Mouse (Mus musculus) stomach, embryonic 14.5 days (tissue): ENCODE measurements around the gene Ly6g6c. TPM values are rescaled to one million over a fixed set of nuclear protein-coding genes. Genes with fewer than 3 reads are reported as not detected.

Experiments used
- ATAC-seq: fragments of 200-750 bp; cut with Nextera tagmentation; 2 replicates; pipeline ENCODE4 v1.8.0; 2017; ENCODE audit warnings: low read depth, moderate TSS enrichment; ENCODE audit not compliant: insufficient number of reproducible peaks, insufficient read depth, low FRiP score
- H3K27ac ChIP-seq: fragments of 300-500 bp; sonication (generic); 2 replicates; pipeline ENCODE4 v1.5.1; 2014; ENCODE audit warnings: mild to moderate bottlenecking, low read length, moderate library complexity, mixed read lengths
- H3K27me3 ChIP-seq: fragments of 300-500 bp; sonication (generic); 2 replicates; pipeline ENCODE4 v1.6.1; 2014; ENCODE audit warnings: low read length, control low read depth, mixed read lengths; ENCODE audit not compliant: control insufficient read depth, insufficient read depth
- H3K36me3 ChIP-seq: fragments of 300-500 bp; sonication (generic); 2 replicates; pipeline ENCODE4 v1.6.1; 2014; ENCODE audit warnings: mild to moderate bottlenecking, control low read depth, low read length, moderate library complexity, mixed read lengths; ENCODE audit not compliant: control insufficient read depth, insufficient read depth
- H3K4me1 ChIP-seq: fragments of 300-500 bp; sonication (generic); 2 replicates; pipeline ENCODE4 v1.6.1; 2014; ENCODE audit warnings: low read length, control low read depth, mixed read lengths; ENCODE audit not compliant: control insufficient read depth, insufficient read depth
- H3K4me2 ChIP-seq: fragments of 300-500 bp; sonication (generic); replicated peaks from 2 replicates; pipeline ENCODE4 v1.6.1; 2014; ENCODE audit warnings: low read depth, low read length, control low read depth
- H3K4me3 ChIP-seq: fragments of 300-500 bp; sonication (generic); 2 replicates; pipeline ENCODE4 v1.5.1; 2014; ENCODE audit warnings: low read depth, low read length, control low read depth
- H3K9ac ChIP-seq: fragments of 300-500 bp; sonication (generic); replicated peaks from 2 replicates; pipeline ENCODE4 v1.6.1; 2014; ENCODE audit warnings: low read depth, mild to moderate bottlenecking, control low read depth, low read length, moderate library complexity, mixed read lengths
- H3K9me3 ChIP-seq: fragments of 300-500 bp; sonication (generic); 2 replicates; pipeline ENCODE4 v1.6.1; 2016; ENCODE audit warnings: low read depth, low read length, control low read depth; ENCODE audit not compliant: control insufficient read depth
- WGBS: fragments of 180-500 bp; shearing (Covaris S2); extraction: QIAGEN DNeasy Blood & Tissue Kit; methylation state at CpG from one replicate; pipeline ENCODE4 v1.1.7; 2014; 5-methylcytosine and 5-hydroxymethylcytosine counted together
- polyA plus RNA-seq: library from polyadenylated mRNA; unstranded; fragments of >200 nt; fragmentation: Nextera tagmentation; extraction: Ambion mirVana; gene quantifications from 2 replicates; pipeline ENCODE4 v1.2.1, GENCODE M21; 2014

The Ly6g6c gene
- polyA plus RNA-seq, 1 experiment from 2014 or later = 0.30 TPM

- H3K4me1 ChIP-seq = no peaks in the 10 kb centered on the region
- no peaks in the 10 kb centered on the region for H3K9me3 ChIP-seq
- no peak overlapping the region for H3K9ac ChIP-seq
- H3K36me3 ChIP-seq = no peaks in the 10 kb centered on the region
- no peak overlapping the region for H3K4me3 ChIP-seq
- no peak overlapping the region for H3K27ac ChIP-seq
- ATAC-seq = no peak
- 77% methylated on average over 11 of the region's 11 CpGs for WGBS
- no peak overlapping the region for H3K4me2 ChIP-seq
- H3K27me3 ChIP-seq = no peaks in the 10 kb centered on the region
These were observed 25.9 kb upstream of the Ly6g6c start for GRCm38 (mm10) chr17:35039121-35039873.

GRCm38 (mm10) chr17:35043794-35044193, 21.4 kb upstream of the Ly6g6c start:
- WGBS = 73% methylated on average over 4 of the region's 4 CpGs
- H3K9ac ChIP-seq = no peak overlapping the region
- H3K36me3 ChIP-seq = no peaks in the 10 kb centered on the region
- H3K9me3 ChIP-seq = no peaks in the 10 kb centered on the region
- H3K27me3 ChIP-seq = no peaks in the 10 kb centered on the region
- H3K4me2 ChIP-seq = no peak overlapping the region
- peaks cover 26% of the 10 kb centered on the region for H3K4me1 ChIP-seq
- H3K27ac ChIP-seq = peak overlapping the region; percentile 67; the same call in 1 of the 2 replicates
- no peak for ATAC-seq
- H3K4me3 ChIP-seq = no peak overlapping the region

GRCm38 (mm10) chr17:35044904-35045806, 20.0 kb upstream of the Ly6g6c start:
- H3K9ac ChIP-seq = no peak overlapping the region
- no peaks in the 10 kb centered on the region for H3K36me3 ChIP-seq
- ATAC-seq = no peak
- H3K4me1 ChIP-seq = peaks cover 35% of the 10 kb centered on the region
- 78% methylated on average over 7 of the region's 7 CpGs for WGBS
- peak overlapping the region; percentile 98 for H3K4me2 ChIP-seq
- no peaks in the 10 kb centered on the region for H3K27me3 ChIP-seq
- H3K9me3 ChIP-seq = no peaks in the 10 kb centered on the region
- peak overlapping the region; percentile 61 for H3K4me3 ChIP-seq
- H3K27ac ChIP-seq = no peak overlapping the region; the same call in 1 of the 2 replicates

GRCm38 (mm10) chr17:35045807-35046680, 19.1 kb upstream of the Ly6g6c start:
- Histone ChIP-seq H3K4me3 (peak overlapping the region; percentile 61), H3K27ac (peak overlapping the region; percentile 100), H3K4me2 (peak overlapping the region; percentile 98), H3K9ac (peak overlapping the region; percentile 92), H3K4me1 (peaks cover 35% of the 10 kb centered on the region), H3K27me3 (no peaks in the 10 kb centered on the region), H3K36me3 (no peaks in the 10 kb centered on the region), H3K9me3 (no peaks in the 10 kb centered on the region)
- ATAC-seq = no peak
- 4% methylated on average over 43 of the region's 48 CpGs for WGBS

GRCm38 (mm10) chr17:35046681-35047455, 18.3 kb upstream of the Ly6g6c start, which contains the start of gene Msh5:
Gene Msh5, minus strand, starts transcription at chr17:35046745.
- Histone ChIP-seq H3K27me3 (no peaks in the 10 kb centered on the region), H3K9me3 (no peaks in the 10 kb centered on the region), H3K4me1 (peaks cover 36% of the 10 kb centered on the region), H3K36me3 (no peaks in the 10 kb centered on the region), H3K27ac (peak within 1 kb of the TSS; percentile 100), H3K9ac (peak within 1 kb of the TSS; percentile 92), H3K4me3 (peak within 1 kb of the TSS; percentile 61), H3K4me2 (peak within 1 kb of the TSS; percentile 98)
- peak; percentile 91 for ATAC-seq
- WGBS = 2% methylated on average over 33 of the region's 33 CpGs

- 38% methylated on average over 1 of the region's 1 CpGs for WGBS
These were observed 17.5 kb upstream of the Ly6g6c start for GRCm38 (mm10) chr17:35047688-35048087.

GRCm38 (mm10) chr17:35048149-35048931, 16.8 kb upstream of the Ly6g6c start:
- H3K27me3 ChIP-seq = no peaks in the 10 kb centered on the region
- no peak overlapping the region for H3K9ac ChIP-seq
- peak overlapping the region; percentile 28 for H3K4me2 ChIP-seq
- H3K27ac ChIP-seq = peak overlapping the region; percentile 100
- H3K9me3 ChIP-seq = no peaks in the 10 kb centered on the region
- H3K4me3 ChIP-seq = no peak overlapping the region
- H3K4me1 ChIP-seq = peaks cover 46% of the 10 kb centered on the region
- WGBS = 27% methylated on average over 11 of the region's 11 CpGs
- peaks cover 12% of the 10 kb centered on the region for H3K36me3 ChIP-seq
- ATAC-seq = no peak

More at GRCm38 (mm10) chr17:35047688-35048087, 17.5 kb upstream of the Ly6g6c start:
- H3K4me2 ChIP-seq = peak overlapping the region; percentile 28
- H3K4me1 ChIP-seq = peaks cover 42% of the 10 kb centered on the region
- H3K27me3 ChIP-seq = no peaks in the 10 kb centered on the region
- H3K4me3 ChIP-seq = no peak overlapping the region
- ATAC-seq = no peak
- H3K27ac ChIP-seq = peak overlapping the region; percentile 100
- H3K36me3 ChIP-seq = peaks cover 6% of the 10 kb centered on the region
- no peak overlapping the region for H3K9ac ChIP-seq
- H3K9me3 ChIP-seq = no peaks in the 10 kb centered on the region
